14 mouse cellular contexts compared by ENCODE assay signal in the genomic region with DNA sequence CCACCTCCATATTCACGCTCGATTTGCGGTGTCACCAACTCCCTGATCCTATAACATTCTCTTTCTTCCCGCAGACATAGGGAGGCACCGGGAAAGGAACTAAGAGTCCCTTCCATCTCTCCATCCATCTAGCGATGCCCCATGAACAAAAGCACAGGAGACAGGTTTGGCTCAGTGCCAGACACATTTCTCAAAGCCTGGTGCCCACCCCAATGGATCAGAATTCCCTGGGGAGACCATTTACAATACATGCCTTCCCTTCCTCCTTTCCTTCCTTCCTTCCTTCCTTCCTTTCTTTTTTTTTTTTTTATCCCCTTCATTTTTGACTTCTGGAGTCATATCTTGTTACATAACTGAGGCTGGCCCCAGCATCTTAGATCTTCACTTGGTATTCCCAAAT. TPM values are rescaled to one million over a fixed set of nuclear protein-coding genes. Genes with fewer than 3 reads are reported as not detected.
DNase-seq lines count a peak whose midpoint lies in the region; ATAC-seq and TF ChIP-seq lines count a peak whose summit lies in the region.
"Had no signal": no experiment of that assay in that cellular context is flagged by ENCODE, and none has a peak within 500 bp of the region (broad histone marks: within the 10 kb centered on the region; RNA-seq: fewer than 3 reads in every experiment).

No protein-coding gene starts in this region.

- no peak for DNase-seq in heart, postnatal 36 days
- no peak for DNase-seq in kidney, postnatal 0 days (ENCODE audit: low spot score)
- no peak for DNase-seq in kidney, adult 11 months
- no peak for DNase-seq in lung, postnatal 0 days (ENCODE audit: low spot score)
- DNase-seq in liver, postnatal 0 days: no peak
- DNase-seq: cerebellum, adult 18-20 months; spleen, adult 18-20 months had no signal

- no peaks in the 10 kb centered on the region for H3K9me3 ChIP-seq in heart, embryonic 16.5 days (replicated peaks; ENCODE audit: control insufficient read depth, low read length)
- H3K9me3 ChIP-seq in kidney, postnatal 0 days (replicated peaks; ENCODE audit: low read length): no peaks in the 10 kb centered on the region
- no peaks in the 10 kb centered on the region for H3K9me3 ChIP-seq in intestine, embryonic 15.5 days
- no peaks in the 10 kb centered on the region for H3K9me3 ChIP-seq in lung, postnatal 0 days (ENCODE audit: low read length)
- no peaks in the 10 kb centered on the region for H3K9me3 ChIP-seq in midbrain, embryonic 15.5 days
- no peaks in the 10 kb centered on the region for H3K9me3 ChIP-seq in liver, postnatal 0 days (ENCODE audit: low read length)

- 58% methylated on average over 6 of the region's 6 CpGs for whole genome bisulfite sequencing in heart, embryonic 16.5 days
- 39% methylated on average over 6 of the region's 6 CpGs for WGBS in kidney, postnatal 0 days
- WGBS in intestine, embryonic 15.5 days: 69% methylated on average over 6 of the region's 6 CpGs
- WGBS in lung, postnatal 0 days: 45% methylated on average over 6 of the region's 6 CpGs
- WGBS in midbrain, embryonic 15.5 days: 59% methylated on average over 6 of the region's 6 CpGs
- 55% methylated on average over 6 of the region's 6 CpGs for WGBS in liver, postnatal 0 days (ENCODE audit: insufficient replicate concordance)

- no peak overlapping the region for H3K9ac ChIP-seq in heart, embryonic 16.5 days (ENCODE audit: low read length)
- H3K9ac ChIP-seq in kidney, postnatal 0 days (ENCODE audit: low read depth, low read length): no peak overlapping the region
- H3K9ac ChIP-seq in intestine, embryonic 15.5 days: no peak overlapping the region
- H3K9ac ChIP-seq in lung, postnatal 0 days (replicated peaks; ENCODE audit: low read depth): no peak overlapping the region
- H3K9ac ChIP-seq in midbrain, embryonic 15.5 days: no peak overlapping the region
- no peak overlapping the region for H3K9ac ChIP-seq in liver, postnatal 0 days (replicated peaks)

- peak overlapping the region; percentile 40 for H3K4me2 ChIP-seq in heart, embryonic 16.5 days (ENCODE audit: low read depth, low read length)
- peak overlapping the region; percentile 26 for H3K4me2 ChIP-seq in kidney, postnatal 0 days (ENCODE audit: low read length)
- H3K4me2 ChIP-seq in intestine, embryonic 15.5 days (replicated peaks): peak overlapping the region; percentile 39; the same call in 1 of the 2 replicates
- peak overlapping the region; percentile 67 for H3K4me2 ChIP-seq in lung, postnatal 0 days (replicated peaks; ENCODE audit: low read depth, low read length)
- no peak overlapping the region for H3K4me2 ChIP-seq in midbrain, embryonic 15.5 days
- no peak overlapping the region for H3K4me2 ChIP-seq in liver, postnatal 0 days (ENCODE audit: low read depth, low read length)
- H3K4me2 ChIP-seq: liver, embryonic 11.5 days had no signal

- intact Hi-C loops in heart, postnatal 36 days (cut with DNase I): no loop called here

- H3K4me3 ChIP-seq in heart, embryonic 16.5 days (ENCODE audit: low read length): no peak overlapping the region
- H3K4me3 ChIP-seq in kidney, postnatal 0 days (replicated peaks; ENCODE audit: low read depth, low read length): no peak overlapping the region
- H3K4me3 ChIP-seq in intestine, embryonic 15.5 days (replicated peaks): no peak overlapping the region
- peak overlapping the region; percentile 13; the same call in 1 of the 2 replicates for H3K4me3 ChIP-seq in lung, postnatal 0 days (ENCODE audit: low read depth, low read length)
- no peak overlapping the region for H3K4me3 ChIP-seq in midbrain, embryonic 15.5 days
- H3K4me3 ChIP-seq in liver, postnatal 0 days (ENCODE audit: low read depth, low read length): no peak overlapping the region

- no peak for TF ChIP-seq CTCF in kidney, postnatal 0 days (IDR thresholded peaks at IDR 0.05; ENCODE audit: low read depth)
- TF ChIP-seq CTCF in lung, postnatal 0 days (IDR thresholded peaks at IDR 0.05): no peak
- no peak for TF ChIP-seq CTCF in liver, postnatal 0 days (IDR thresholded peaks at IDR 0.05; ENCODE audit: low read depth)

- no peak for ATAC-seq in heart, embryonic 16.5 days (replicated peaks; ENCODE audit: extremely low read depth, insufficient read depth, low FRiP score)
- ATAC-seq in kidney, postnatal 0 days (replicated peaks; ENCODE audit: low FRiP score, low read depth): no peak
- no peak for ATAC-seq in intestine, embryonic 15.5 days
- ATAC-seq in lung, postnatal 0 days: no peak
- ATAC-seq in midbrain, embryonic 15.5 days (replicated peaks): no peak
- no peak for ATAC-seq in liver, postnatal 0 days

- no peak overlapping the region for H3K27ac ChIP-seq in heart, embryonic 16.5 days (ENCODE audit: low read length)
- H3K27ac ChIP-seq in kidney, postnatal 0 days: 0 out of 2 replicates have a peak overlapping the region, but pooled peaks have one; percentile 50
- H3K27ac ChIP-seq in intestine, embryonic 15.5 days: 0 out of 2 replicates have a peak overlapping the region, but pooled peaks have one; percentile 89
- H3K27ac ChIP-seq in lung, postnatal 0 days (ENCODE audit: low read length): peak overlapping the region; percentile 90
- H3K27ac ChIP-seq in midbrain, embryonic 15.5 days: no peak overlapping the region
- no peak overlapping the region for H3K27ac ChIP-seq in liver, postnatal 0 days (ENCODE audit: low read depth)

- peak; percentile 70 for TF ChIP-seq EP300 in lung, postnatal 0 days (IDR thresholded peaks at IDR 0.05)
- TF ChIP-seq EP300 in liver, postnatal 0 days (IDR thresholded peaks at IDR 0.05; ENCODE audit: low read depth): no peak

- no peaks in the 10 kb centered on the region for H3K36me3 ChIP-seq in heart, embryonic 16.5 days (ENCODE audit: control insufficient read depth, insufficient read depth)
- 0 out of 2 replicates have a peak, but pooled peaks cover 3% of the 10 kb centered on the region for H3K36me3 ChIP-seq in kidney, postnatal 0 days (ENCODE audit: insufficient read depth, low read length)
- peaks cover 3% of the 10 kb centered on the region for H3K36me3 ChIP-seq in intestine, embryonic 15.5 days
- no peaks in the 10 kb centered on the region for H3K36me3 ChIP-seq in lung, postnatal 0 days (ENCODE audit: insufficient read depth, low read length)
- no peaks in the 10 kb centered on the region for H3K36me3 ChIP-seq in midbrain, embryonic 15.5 days (replicated peaks)
- H3K36me3 ChIP-seq in liver, postnatal 0 days (replicated peaks; ENCODE audit: insufficient read depth, low read length): no peaks in the 10 kb centered on the region

- peaks cover 32% of the 10 kb centered on the region for H3K4me1 ChIP-seq in heart, embryonic 16.5 days (ENCODE audit: control insufficient read depth, insufficient read depth, low read length)
- H3K4me1 ChIP-seq in kidney, postnatal 0 days (replicated peaks; ENCODE audit: insufficient read depth, low read length): peaks cover 47% of the 10 kb centered on the region
- peaks cover 57% of the 10 kb centered on the region for H3K4me1 ChIP-seq in intestine, embryonic 15.5 days (replicated peaks)
- H3K4me1 ChIP-seq in lung, postnatal 0 days (ENCODE audit: insufficient read depth, low read depth, low read length): peaks cover 18% of the 10 kb centered on the region
- peaks cover 11% of the 10 kb centered on the region for H3K4me1 ChIP-seq in midbrain, embryonic 15.5 days
- peaks cover 12% of the 10 kb centered on the region for H3K4me1 ChIP-seq in liver, postnatal 0 days (ENCODE audit: insufficient read depth)

- H3K27me3 ChIP-seq in heart, embryonic 16.5 days (ENCODE audit: control insufficient read depth, insufficient read depth, low read length): peaks cover 35% of the 10 kb centered on the region
- no peaks in the 10 kb centered on the region for H3K27me3 ChIP-seq in kidney, postnatal 0 days (ENCODE audit: insufficient read depth, low read length)
- 0 out of 2 replicates have a peak, but pooled peaks cover 3% of the 10 kb centered on the region for H3K27me3 ChIP-seq in intestine, embryonic 15.5 days (replicated peaks)
- no peaks in the 10 kb centered on the region for H3K27me3 ChIP-seq in lung, postnatal 0 days (replicated peaks; ENCODE audit: insufficient read depth, low read length)
- peaks cover 40% of the 10 kb centered on the region for H3K27me3 ChIP-seq in midbrain, embryonic 15.5 days (replicated peaks)
- peaks cover 33% of the 10 kb centered on the region for H3K27me3 ChIP-seq in liver, postnatal 0 days (ENCODE audit: insufficient read depth, low read length)

RNA-seq across cellular contexts. Expression of gene Acvrl1, which starts 3.7 kb away (rescaled TPM):
- 14.7 and 20.5 TPM in 2 replicates for polyA plus RNA-seq in heart, embryonic 16.5 days (2015; fragmentation: Nextera tagmentation; extraction: Ambion mirVana)
- total RNA-seq in heart, postnatal 36 days (2021): 10 to 100 TPM; 22.3 to 31.1 TPM
- polyA plus RNA-seq in kidney, postnatal 0 days (2015; fragmentation: Nextera tagmentation; extraction: Ambion mirVana): 16.9 and 17.8 TPM in 2 replicates
- 27.3 and 27.6 TPM in 2 replicates for polyA plus RNA-seq in intestine, embryonic 15.5 days (2015; fragmentation: Nextera tagmentation; extraction: Ambion mirVana)
- 159 and 168 TPM in 2 replicates for polyA plus RNA-seq in lung, postnatal 0 days (2015; fragmentation: Nextera tagmentation; extraction: Ambion mirVana)
- 8.6 and 8.7 TPM in 2 replicates for polyA plus RNA-seq in midbrain, embryonic 15.5 days (2015; fragmentation: Nextera tagmentation; extraction: Ambion mirVana)
- polyA plus RNA-seq in liver, postnatal 0 days (2015; fragmentation: Nextera tagmentation; extraction: Ambion mirVana): 2.3 and 2.6 TPM in 2 replicates

RNA-seq across cellular contexts. Expression of gene Ankrd33, which starts 16.5 kb away (rescaled TPM):
- not detected in 2 replicates for polyA plus RNA-seq in heart, embryonic 16.5 days (2015; fragmentation: Nextera tagmentation; extraction: Ambion mirVana)
- not detected for total RNA-seq in heart, postnatal 36 days (2021)
- not detected in 2 replicates for polyA plus RNA-seq in kidney, postnatal 0 days (2015; fragmentation: Nextera tagmentation; extraction: Ambion mirVana)
- not detected in 2 replicates for polyA plus RNA-seq in intestine, embryonic 15.5 days (2015; fragmentation: Nextera tagmentation; extraction: Ambion mirVana)
- polyA plus RNA-seq in lung, postnatal 0 days (2015; fragmentation: Nextera tagmentation; extraction: Ambion mirVana): 0.13 TPM in 1 of 2 replicates, not detected in the other
- not detected in 2 replicates for polyA plus RNA-seq in midbrain, embryonic 15.5 days (2015; fragmentation: Nextera tagmentation; extraction: Ambion mirVana)
- polyA plus RNA-seq in liver, postnatal 0 days (2015; fragmentation: Nextera tagmentation; extraction: Ambion mirVana): not detected in 2 replicates
- total RNA-seq: left cerebral cortex, postnatal 10 days; megakaryocyte-erythroid progenitor cell, adult 5-6 weeks had no signal
- polyA plus RNA-seq: gonadal fat pad, adult 2 months; liver, embryonic 11.5 days had no signal

RNA-seq across cellular contexts. Expression of gene Acvr1b, which starts 41.8 kb away (rescaled TPM):
- 7.1 and 8.0 TPM in 2 replicates for polyA plus RNA-seq in heart, embryonic 16.5 days (2015; fragmentation: Nextera tagmentation; extraction: Ambion mirVana)
- total RNA-seq in heart, postnatal 36 days (2021): 10 to 100 TPM; 12.6 to 14.6 TPM
- 5.8 and 6.4 TPM in 2 replicates for polyA plus RNA-seq in kidney, postnatal 0 days (2015; fragmentation: Nextera tagmentation; extraction: Ambion mirVana)
- 9.1 and 9.3 TPM in 2 replicates for polyA plus RNA-seq in intestine, embryonic 15.5 days (2015; fragmentation: Nextera tagmentation; extraction: Ambion mirVana)
- 6.6 and 7.4 TPM in 2 replicates for polyA plus RNA-seq in lung, postnatal 0 days (2015; fragmentation: Nextera tagmentation; extraction: Ambion mirVana)
- polyA plus RNA-seq in midbrain, embryonic 15.5 days (2015; fragmentation: Nextera tagmentation; extraction: Ambion mirVana): 23.3 and 24.9 TPM in 2 replicates
- 2.2 TPM in 2 replicates for polyA plus RNA-seq in liver, postnatal 0 days (2015; fragmentation: Nextera tagmentation; extraction: Ambion mirVana)

RNA-seq across cellular contexts. Expression of gene Fignl2, which starts 53.7 kb away (rescaled TPM):
- 0.10 and 0.12 TPM in 2 replicates for polyA plus RNA-seq in heart, embryonic 16.5 days (2015; fragmentation: Nextera tagmentation; extraction: Ambion mirVana)
- 1 to 10 TPM; 1.4 to 2.2 TPM for total RNA-seq in heart, postnatal 36 days (2021)
- 0.38 and 0.47 TPM in 2 replicates for polyA plus RNA-seq in kidney, postnatal 0 days (2015; fragmentation: Nextera tagmentation; extraction: Ambion mirVana)
- polyA plus RNA-seq in intestine, embryonic 15.5 days (2015; fragmentation: Nextera tagmentation; extraction: Ambion mirVana): 0.18 and 0.19 TPM in 2 replicates
- polyA plus RNA-seq in lung, postnatal 0 days (2015; fragmentation: Nextera tagmentation; extraction: Ambion mirVana): 0.48 and 0.60 TPM in 2 replicates
- 0.09 TPM in 1 of 2 replicates, not detected in the other for polyA plus RNA-seq in midbrain, embryonic 15.5 days (2015; fragmentation: Nextera tagmentation; extraction: Ambion mirVana)
- polyA plus RNA-seq in liver, postnatal 0 days (2015; fragmentation: Nextera tagmentation; extraction: Ambion mirVana): 0.18 and 0.26 TPM in 2 replicates
- total RNA-seq: megakaryocyte-erythroid progenitor cell, adult 5-6 weeks had no signal

Comparison
In these comparisons a context has a peak if more than half of its experiments do, and no peak if none do; other contexts are left out.
1. H3K27ac ChIP-seq: peak in kidney, postnatal 0 days (single experiment), intestine, embryonic 15.5 days (single experiment) and lung, postnatal 0 days (single experiment); none in heart, embryonic 16.5 days (single experiment), midbrain, embryonic 15.5 days (single experiment) and liver, postnatal 0 days (single experiment).
2. H3K4me2 ChIP-seq: peak in heart, embryonic 16.5 days (single experiment), kidney, postnatal 0 days (single experiment), intestine, embryonic 15.5 days (single experiment) and lung, postnatal 0 days (single experiment); none in midbrain, embryonic 15.5 days (single experiment) and liver, postnatal 0 days (single experiment).